In the genomic region with DNA sequence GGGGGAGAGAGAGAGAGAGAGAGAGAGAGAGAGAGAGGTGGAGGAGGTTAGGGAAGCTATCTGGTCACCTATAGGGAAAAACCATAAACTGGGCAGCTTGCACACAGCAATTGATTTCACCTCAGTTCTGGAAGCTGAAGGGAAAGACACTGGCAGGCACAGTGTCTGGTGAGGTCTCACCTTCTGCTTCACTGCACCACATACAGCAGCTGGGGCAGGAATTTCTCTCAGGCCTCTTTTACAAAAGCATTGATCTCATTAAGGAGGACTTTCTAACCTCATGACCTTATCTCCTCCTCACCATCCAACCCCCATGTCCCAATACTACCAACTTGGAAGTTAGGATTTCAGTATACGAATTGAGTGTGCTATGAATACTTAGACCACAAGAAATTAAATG, we compare ENCODE assay signal across 18 mouse cellular contexts. TPM values are rescaled to one million over a fixed set of nuclear protein-coding genes. Genes with fewer than 3 reads are reported as not detected.
DNase-seq lines count a peak whose midpoint lies in the region; ATAC-seq and TF ChIP-seq lines count a peak whose summit lies in the region.
"Had no signal": no experiment of that assay in that cellular context is flagged by ENCODE, and none has a peak within 500 bp of the region (broad histone marks: within the 10 kb centered on the region; RNA-seq: fewer than 3 reads in every experiment).

No protein-coding gene starts in this region.

- ATAC-seq in hindbrain, embryonic 13.5 days (ENCODE audit: low FRiP score): no peak
- ATAC-seq in hindbrain, embryonic 12.5 days (ENCODE audit: low FRiP score): no peak
- ATAC-seq in forebrain, embryonic 13.5 days: 0 out of 2 replicates have a peak, but pooled peaks have one; percentile 5
- ATAC-seq in hindbrain, embryonic 14.5 days (ENCODE audit: low FRiP score): no peak
- no peak for ATAC-seq in midbrain, postnatal 0 days (ENCODE audit: low FRiP score)
- ATAC-seq: inflammation-experienced regulatory T-cells, adult 6 months had no signal

- 43% methylated on average over 1 of the region's 1 CpGs for WGBS in hindbrain, embryonic 13.5 days
- 46% methylated on average over 1 of the region's 1 CpGs for WGBS in hindbrain, embryonic 12.5 days
- WGBS in forebrain, embryonic 13.5 days: 14% methylated on average over 1 of the region's 1 CpGs
- 28% methylated on average over 1 of the region's 1 CpGs for WGBS in hindbrain, embryonic 14.5 days
- WGBS in midbrain, postnatal 0 days: 67% methylated on average over 1 of the region's 1 CpGs

- no peak overlapping the region for H3K4me2 ChIP-seq in hindbrain, embryonic 13.5 days
- H3K4me2 ChIP-seq in hindbrain, embryonic 12.5 days (replicated peaks): no peak overlapping the region
- H3K4me2 ChIP-seq in forebrain, embryonic 13.5 days: peak overlapping the region; percentile 47; the same call in 1 of the 2 replicates
- H3K4me2 ChIP-seq in hindbrain, embryonic 14.5 days (replicated peaks): peak overlapping the region; percentile 33; the same call in 1 of the 2 replicates
- no peak overlapping the region for H3K4me2 ChIP-seq in midbrain, postnatal 0 days (ENCODE audit: low read depth, low read length, poor library complexity, severe bottlenecking)
- H3K4me2 ChIP-seq: embryonic facial prominence, embryonic 13.5 days; liver, embryonic 13.5 days; lung, embryonic 15.5 days had no signal

- TF ChIP-seq CTCF in midbrain, postnatal 0 days (IDR thresholded peaks at IDR 0.05): no peak

- H3K9me3 ChIP-seq in hindbrain, embryonic 13.5 days: no peaks in the 10 kb centered on the region
- H3K9me3 ChIP-seq in hindbrain, embryonic 12.5 days (replicated peaks): no peaks in the 10 kb centered on the region
- no peaks in the 10 kb centered on the region for H3K9me3 ChIP-seq in forebrain, embryonic 13.5 days (replicated peaks)
- H3K9me3 ChIP-seq in hindbrain, embryonic 14.5 days (ENCODE audit: control insufficient read depth, low read length): no peaks in the 10 kb centered on the region
- no peaks in the 10 kb centered on the region for H3K9me3 ChIP-seq in midbrain, postnatal 0 days (ENCODE audit: low read length)
- H3K9me3 ChIP-seq: embryonic facial prominence, embryonic 13.5 days; limb, embryonic 10.5 days; liver, embryonic 13.5 days; lung, embryonic 15.5 days had no signal

- 0 out of 2 replicates have a peak overlapping the region, but pooled peaks have one; percentile 23 for H3K27ac ChIP-seq in hindbrain, embryonic 13.5 days
- no peak overlapping the region for H3K27ac ChIP-seq in hindbrain, embryonic 12.5 days
- H3K27ac ChIP-seq in forebrain, embryonic 13.5 days: peak overlapping the region; percentile 74; the same call in 1 of the 2 replicates
- peak overlapping the region; percentile 40; the same call in 1 of the 2 replicates for H3K27ac ChIP-seq in hindbrain, embryonic 14.5 days
- H3K27ac ChIP-seq in midbrain, postnatal 0 days (ENCODE audit: low read depth, low read length): peak overlapping the region; percentile 67
- H3K27ac ChIP-seq: embryonic facial prominence, embryonic 13.5 days; kidney, postnatal 0 days; limb, embryonic 10.5 days; liver, embryonic 13.5 days; lung, embryonic 15.5 days had no signal

- no peak overlapping the region for H3K4me3 ChIP-seq in hindbrain, embryonic 13.5 days
- H3K4me3 ChIP-seq in hindbrain, embryonic 12.5 days: no peak overlapping the region
- H3K4me3 ChIP-seq in forebrain, embryonic 13.5 days: no peak overlapping the region
- no peak overlapping the region for H3K4me3 ChIP-seq in hindbrain, embryonic 14.5 days (replicated peaks; ENCODE audit: low read length)
- H3K4me3 ChIP-seq in midbrain, postnatal 0 days (ENCODE audit: low read depth, low read length): no peak overlapping the region
- H3K4me3 ChIP-seq: embryonic facial prominence, embryonic 13.5 days; left cerebral cortex, adult 2 months; limb, embryonic 10.5 days; liver, embryonic 13.5 days; lung, embryonic 15.5 days had no signal

- peaks cover 48% of the 10 kb centered on the region for H3K4me1 ChIP-seq in hindbrain, embryonic 13.5 days (replicated peaks)
- H3K4me1 ChIP-seq in hindbrain, embryonic 12.5 days: peaks cover 30% of the 10 kb centered on the region
- H3K4me1 ChIP-seq in forebrain, embryonic 13.5 days: peaks cover 51% of the 10 kb centered on the region
- H3K4me1 ChIP-seq in hindbrain, embryonic 14.5 days (replicated peaks; ENCODE audit: control insufficient read depth, insufficient read depth, low read length): peaks cover 24% of the 10 kb centered on the region
- H3K4me1 ChIP-seq in midbrain, postnatal 0 days (ENCODE audit: insufficient read depth, low read length): peaks cover 7% of the 10 kb centered on the region; the same call in 1 of the 2 replicates
- H3K4me1 ChIP-seq: limb, embryonic 10.5 days; lung, embryonic 15.5 days had no signal

- no peaks in the 10 kb centered on the region for H3K36me3 ChIP-seq in hindbrain, embryonic 13.5 days
- H3K36me3 ChIP-seq in hindbrain, embryonic 12.5 days: no peaks in the 10 kb centered on the region
- H3K36me3 ChIP-seq in forebrain, embryonic 13.5 days (ENCODE audit: poor library complexity, severe bottlenecking): no peaks in the 10 kb centered on the region
- no peaks in the 10 kb centered on the region for H3K36me3 ChIP-seq in hindbrain, embryonic 14.5 days (replicated peaks; ENCODE audit: control insufficient read depth, insufficient read depth)
- H3K36me3 ChIP-seq in midbrain, postnatal 0 days (ENCODE audit: insufficient read depth, low read length): no peaks in the 10 kb centered on the region
- H3K36me3 ChIP-seq: embryonic facial prominence, embryonic 13.5 days; limb, embryonic 10.5 days; liver, embryonic 13.5 days; lung, embryonic 15.5 days had no signal

- H3K9ac ChIP-seq in hindbrain, embryonic 13.5 days: no peak overlapping the region
- H3K9ac ChIP-seq in hindbrain, embryonic 12.5 days: no peak overlapping the region
- no peak overlapping the region for H3K9ac ChIP-seq in forebrain, embryonic 13.5 days
- H3K9ac ChIP-seq in hindbrain, embryonic 14.5 days: no peak overlapping the region
- no peak overlapping the region for H3K9ac ChIP-seq in midbrain, postnatal 0 days (replicated peaks; ENCODE audit: low read length, poor library complexity, severe bottlenecking)
- H3K9ac ChIP-seq: embryonic facial prominence, embryonic 13.5 days; liver, embryonic 13.5 days; lung, embryonic 15.5 days had no signal

- DNase-seq in hindbrain, embryonic 14.5 days (ENCODE audit: low spot score): no peak
- no peak for DNase-seq in midbrain, postnatal 0 days (ENCODE audit: low spot score)
- no peak for DNase-seq in adrenal gland, postnatal 4 days (ENCODE audit: low spot score in 2 of 2)
- DNase-seq in kidney, adult 9 months: no peak
- DNase-seq: adrenal gland, postnatal 14 days; cerebellum, adult 2 months; liver, embryonic 13.5 days; right cerebral cortex, adult 18-20 months; thymus, adult 18-20 months had no signal

- H3K27me3 ChIP-seq in hindbrain, embryonic 13.5 days: no peaks in the 10 kb centered on the region
- no peaks in the 10 kb centered on the region for H3K27me3 ChIP-seq in hindbrain, embryonic 12.5 days
- H3K27me3 ChIP-seq in forebrain, embryonic 13.5 days: no peaks in the 10 kb centered on the region
- H3K27me3 ChIP-seq in hindbrain, embryonic 14.5 days (ENCODE audit: control insufficient read depth, insufficient read depth, low read length): no peaks in the 10 kb centered on the region
- no peaks in the 10 kb centered on the region for H3K27me3 ChIP-seq in midbrain, postnatal 0 days (ENCODE audit: insufficient read depth, low read length)
- H3K27me3 ChIP-seq: embryonic facial prominence, embryonic 13.5 days; liver, embryonic 13.5 days; lung, embryonic 15.5 days had no signal

RNA-seq across cellular contexts. Expression of gene Ddhd1, which starts 13.2 kb away (rescaled TPM):
- polyA plus RNA-seq in hindbrain, embryonic 13.5 days (2015; fragmentation: Nextera tagmentation; extraction: Ambion mirVana): 15.8 and 19.2 TPM in 2 replicates
- 17.9 and 20.8 TPM in 2 replicates for polyA plus RNA-seq in hindbrain, embryonic 12.5 days (2016; fragmentation: Nextera tagmentation; extraction: Ambion mirVana)
- 12.4 and 13.4 TPM in 2 replicates for polyA plus RNA-seq in forebrain, embryonic 13.5 days (2015; fragmentation: Nextera tagmentation; extraction: Ambion mirVana)
- polyA plus RNA-seq in hindbrain, embryonic 14.5 days (2014; fragmentation: Nextera tagmentation; extraction: Ambion mirVana): 28.4 and 28.7 TPM in 2 replicates
- 60.2 and 61.3 TPM in 2 replicates for total RNA-seq in midbrain, postnatal 0 days (2014; rRNA removed)
- polyA plus RNA-seq in midbrain, postnatal 0 days (2015; fragmentation: Nextera tagmentation; extraction: Ambion mirVana): 12.3 and 14.9 TPM in 2 replicates
- 10 to 100 TPM; 17.5 to 24.2 TPM for total RNA-seq in adrenal gland, postnatal 4 days (2021)

Comparison
In these comparisons a context has a peak if more than half of its experiments do, and no peak if none do; other contexts are left out.
1. H3K4me2 ChIP-seq: peak in forebrain, embryonic 13.5 days (single experiment) and hindbrain, embryonic 14.5 days (single experiment); none in hindbrain, embryonic 13.5 days (single experiment), hindbrain, embryonic 12.5 days (single experiment) and midbrain, postnatal 0 days (single experiment).